Mouse (Mus musculus) kidney, postnatal 36 days (tissue): Measurements from ENCODE around the gene Hsf4.

Source experiments
- DNase-seq, 2 experiments: peaks; one replicate each; pipeline ENCODE4 v3.0.0; 2021 to 2022; ENCODE audit warnings: mixed read lengths in 2 of 2

The Hsf4 gene

GRCm38 (mm10) chr8:105259721-105260320 lies 9.8 kb upstream of the Hsf4 start:
- peak; percentile 58 to 89 for DNase-seq

GRCm38 (mm10) chr8:105260371-105261099 lies 9.1 kb upstream of the Hsf4 start:
- no peak for DNase-seq

- no peak for DNase-seq
Observed at GRCm38 (mm10) chr8:105261326-105261980, 8.1 kb upstream of the Hsf4 start.

GRCm38 (mm10) chr8:105263244-105263912 lies 6.2 kb upstream of the Hsf4 start:
- no peak for DNase-seq

- DNase-seq: peak; percentile 80 to 91
Observed at GRCm38 (mm10) chr8:105264024-105264982, 5.3 kb upstream of the Hsf4 start, which contains the start of the genes Tradd and Fbxl8. Tradd (minus strand) TSS chr8:105264609. Fbxl8 (plus strand) TSS chr8:105264648.

- DNase-seq: peak; percentile 42 to 48
Observed at GRCm38 (mm10) chr8:105265128-105265527, 4.5 kb upstream of the Hsf4 start.

GRCm38 (mm10) chr8:105266775-105267174 lies 2.8 kb upstream of the Hsf4 start:
- DNase-seq: no peak

GRCm38 (mm10) chr8:105268342-105269074 lies 1.1 kb upstream of the Hsf4 start:
- DNase-seq: peak in 1 of 2 experiments; percentile 43

GRCm38 (mm10) chr8:105269075-105269458 lies 534 bp upstream of the Hsf4 start:
- peak; percentile 38 to 56 for DNase-seq

- DNase-seq: no peak
Observed at GRCm38 (mm10) chr8:105270101-105270915, 707 bp downstream of the Hsf4 start.

GRCm38 (mm10) chr8:105270916-105271186 lies 1.2 kb downstream of the Hsf4 start:
- no peak for DNase-seq

- DNase-seq: no peak
Observed at GRCm38 (mm10) chr8:105275387-105275786, 5.8 kb downstream of the Hsf4 start.

GRCm38 (mm10) chr8:105275840-105276239 lies 6.2 kb downstream of the Hsf4 start, which contains the start of gene Nol3:
Nol3 (plus strand) TSS chr8:105276140.
- DNase-seq: no peak

- DNase-seq: peak; percentile 51 to 79
Observed at GRCm38 (mm10) chr8:105276292-105277120, 6.9 kb downstream of the Hsf4 start.

- peak; percentile 91 to 95 for DNase-seq
Observed at GRCm38 (mm10) chr8:105278911-105279334, 9.3 kb downstream of the Hsf4 start.

- no peak for DNase-seq
Observed at GRCm38 (mm10) chr8:105280567-105280966, 11.0 kb downstream of the Hsf4 start.

- no peak for DNase-seq
Observed at GRCm38 (mm10) chr8:105281821-105282220, 12.2 kb downstream of the Hsf4 start.

GRCm38 (mm10) chr8:105282239-105282638 lies 12.6 kb downstream of the Hsf4 start:
- DNase-seq: no peak

GRCm38 (mm10) chr8:105283074-105283473 lies 13.5 kb downstream of the Hsf4 start:
- DNase-seq: peak; percentile 32 to 79

- DNase-seq: no peak
Observed at GRCm38 (mm10) chr8:105285514-105285913, 15.9 kb downstream of the Hsf4 start.
